Mouse (Mus musculus) layer of hippocampus, adult 18-20 months (tissue): ENCODE data around the gene Gm14147. TPM values are rescaled to one million over a fixed set of nuclear protein-coding genes. Genes with fewer than 3 reads are reported as not detected.
"Not testable (repeated sequence)": the region's sequence is repeated elsewhere in the genome, so short reads cannot be mapped to it uniquely, and the experiment has no call there.

Experiments
- DNase-seq, 2 experiments: peaks; one replicate each; pipeline ENCODE4 v3.0.0; 2022; ENCODE audit warnings: low spot score in 2 of 2
- long read RNA-seq: library from polyadenylated mRNA; stranded (forward); transcript quantifications from one replicate; pipeline ENCODE4 v2.0.0, GENCODE M21; 2021
- total RNA-seq, 2 experiments: library from RNA; stranded (reverse); gene quantifications; 2 replicates each; pipeline ENCODE4 v1.2.3; 2021

Gene Gm14147
- total RNA-seq = not detected
- long read RNA-seq = 0 reads

- not testable (repeated sequence) for DNase-seq
These were observed at the start of gene Gm14147 for GRCm38 (mm10) chr2:151097945-151098344. Gene Gm14147, plus strand, starts transcription at chr2:151098245.

GRCm38 (mm10) chr2:151056637-151057036 is 41.4 kb upstream of the Gm14147 start:
- DNase-seq = no peak

GRCm38 (mm10) chr2:151092250-151092649 is 5.8 kb upstream of the Gm14147 start, which contains the start of gene Gm14151:
Gene Gm14151, minus strand, starts transcription at chr2:151092350.
- not testable (repeated sequence) for DNase-seq

Other genes starting within 250 kb of the Gm14147 start
- gene Abhd12, start 193.5 kb upstream of the Gm14147 start, total RNA-seq = 100 to 1,000 TPM; 324 to 341 TPM
- gene Gins1, start 192.8 kb upstream of the Gm14147 start, total RNA-seq = 1 to 10 TPM; 1.6 to 2.7 TPM
- gene Ninl, start 58.9 kb upstream of the Gm14147 start, total RNA-seq = 1 to 10 TPM; 5.6 to 5.8 TPM
- 10 to 100 TPM; 18.8 to 24.9 TPM for gene Nanp, start 58.8 kb upstream of the Gm14147 start, total RNA-seq
- not detected for gene Gm14151, start 5.9 kb upstream of the Gm14147 start, total RNA-seq